In genomic region chr14:19646232-19646631, GRCm38 (mm10) we compare ENCODE assay signal across 23 mouse cellular contexts. TPM values are rescaled to one million over a fixed set of nuclear protein-coding genes. Genes with fewer than 3 reads are reported as not detected.
"Had no signal": no experiment of that assay in that cellular context is flagged by ENCODE, and none has a peak within 500 bp of the region (broad histone marks: within the 10 kb centered on the region; RNA-seq: fewer than 3 reads in every experiment).

No protein-coding gene starts in this region.

- H3K27ac ChIP-seq: neural tube, embryonic 13.5 days; neural tube, embryonic 15.5 days; stomach, embryonic 15.5 days; stomach, postnatal 0 days had no signal

- H3K9me3 ChIP-seq: neural tube, embryonic 13.5 days; neural tube, embryonic 15.5 days; stomach, embryonic 15.5 days had no signal

- H3K9ac ChIP-seq: neural tube, embryonic 13.5 days; neural tube, embryonic 15.5 days; stomach, embryonic 15.5 days had no signal

- H3K4me1 ChIP-seq: neural tube, embryonic 13.5 days; neural tube, embryonic 15.5 days; stomach, embryonic 15.5 days had no signal

- H3K36me3 ChIP-seq: neural tube, embryonic 13.5 days; neural tube, embryonic 15.5 days; stomach, embryonic 15.5 days had no signal

- H3K27me3 ChIP-seq: neural tube, embryonic 13.5 days; neural tube, embryonic 15.5 days; stomach, embryonic 15.5 days had no signal

- DNase-seq: retina, postnatal 1 day; right cerebral cortex, adult 18-20 months; right cerebral cortex, postnatal 14 days; right cerebral cortex, postnatal 25 days; right cerebral cortex, postnatal 4 days; spleen, adult 18-20 months; thymus, adult 18-20 months; thymus, adult 2 months; thymus, postnatal 14 days; thymus, postnatal 25 days; thymus, postnatal 36 days had no signal

- H3K4me2 ChIP-seq: neural tube, embryonic 13.5 days; neural tube, embryonic 15.5 days; stomach, embryonic 15.5 days had no signal

- H3K4me3 ChIP-seq: neural tube, embryonic 13.5 days; neural tube, embryonic 15.5 days; stomach, embryonic 15.5 days had no signal

RNA-seq across cellular contexts. Expression of gene Gm5458, which starts 43.9 kb away (rescaled TPM):
- total RNA-seq: neutrophil, adult 5-6 weeks had no signal
- polyA plus RNA-seq: neural tube, embryonic 13.5 days; neural tube, embryonic 14.5 days; neural tube, embryonic 15.5 days; small intestine, adult 2 months; spleen, adult 2 months; stomach, embryonic 14.5 days; stomach, embryonic 15.5 days; stomach, embryonic 16.5 days; stomach, postnatal 0 days; thymus, adult 2 months; thymus, postnatal 0 days; urinary bladder, adult 2 months had no signal
